Mouse (Mus musculus): ENCODE data around the gene Abhd8.
"Not testable (repeated sequence)": the region's sequence is repeated elsewhere in the genome, so short reads cannot be mapped to it uniquely, and the experiment has no call there.

Abhd8 gene

GRCm38 (mm10) chr8:71457659-71458270 is 5.7 kb downstream of the Abhd8 start:
- DNase-seq, result no peak

- DNase-seq, result peak; percentile 29
These were observed 6.5 kb downstream of the Abhd8 start for GRCm38 (mm10) chr8:71456906-71457305.

GRCm38 (mm10) chr8:71454668-71455067 is 8.8 kb downstream of the Abhd8 start:
- no peak for DNase-seq

- no peak for DNase-seq
These were observed 10.8 kb downstream of the Abhd8 start for GRCm38 (mm10) chr8:71452669-71453068.

GRCm38 (mm10) chr8:71451777-71452176 is 11.7 kb downstream of the Abhd8 start:
- no peak for DNase-seq

- no peak for DNase-seq
These were observed 12.1 kb downstream of the Abhd8 start for GRCm38 (mm10) chr8:71451337-71451736.

- DNase-seq, result no peak
These were observed 18.4 kb downstream of the Abhd8 start for GRCm38 (mm10) chr8:71445096-71445495.

- peak; percentile 36 for DNase-seq
These were observed 22.1 kb downstream of the Abhd8 start for GRCm38 (mm10) chr8:71441404-71441803.

GRCm38 (mm10) chr8:71437041-71437440 is 26.4 kb downstream of the Abhd8 start:
- no peak for DNase-seq

GRCm38 (mm10) chr8:71432935-71433334 is 30.5 kb downstream of the Abhd8 start:
- DNase-seq, result not testable (repeated sequence)

GRCm38 (mm10) chr8:71422121-71422520 is 41.3 kb downstream of the Abhd8 start:
- DNase-seq, result no peak

- DNase-seq, result no peak
These were observed 51.8 kb downstream of the Abhd8 start for GRCm38 (mm10) chr8:71411535-71412273.

GRCm38 (mm10) chr8:71408231-71408630 is 55.2 kb downstream of the Abhd8 start:
- DNase-seq, result no peak

GRCm38 (mm10) chr8:71407441-71407840 is 56.0 kb downstream of the Abhd8 start:
- no peak for DNase-seq
